In genomic region chr19:5844831-5845318, GRCm38 (mm10) we compare ENCODE assay signal across 8 mouse cellular contexts. TPM values are rescaled to one million over a fixed set of nuclear protein-coding genes. Genes with fewer than 3 reads are reported as not detected.
DNase-seq lines count a peak whose midpoint lies in the region; ATAC-seq and TF ChIP-seq lines count a peak whose summit lies in the region.

No protein-coding gene starts in this region.

- ATAC-seq in heart, embryonic 12.5 days (ENCODE audit: insufficient number of reproducible peaks, low FRiP score), result no peak
- ATAC-seq in forebrain, embryonic 14.5 days, result no peak
- no peak for ATAC-seq in liver, embryonic 12.5 days
- no peak for ATAC-seq in stomach, embryonic 15.5 days (ENCODE audit: insufficient read depth, low FRiP score, low read depth)

- H3K9me3 ChIP-seq in heart, embryonic 12.5 days (replicated peaks), result no peaks in the 10 kb centered on the region
- H3K9me3 ChIP-seq in ES-E14 (ENCODE audit: control insufficient read depth, insufficient read depth, low read depth, low read length), result no peaks in the 10 kb centered on the region
- no peaks in the 10 kb centered on the region for H3K9me3 ChIP-seq in forebrain, embryonic 14.5 days (replicated peaks; ENCODE audit: control insufficient read depth, low read length)
- no peaks in the 10 kb centered on the region for H3K9me3 ChIP-seq in liver, embryonic 12.5 days (replicated peaks)
- H3K9me3 ChIP-seq in stomach, embryonic 15.5 days, result no peaks in the 10 kb centered on the region

- intact Hi-C loops in heart, postnatal 10 days (cut with DNase I), result no loop called here

- H3K4me2 ChIP-seq in heart, embryonic 12.5 days, result peak overlapping the region; percentile 77
- peak overlapping the region; percentile 77 for H3K4me2 ChIP-seq in forebrain, embryonic 14.5 days (ENCODE audit: low read length)
- peak overlapping the region; percentile 79 for H3K4me2 ChIP-seq in liver, embryonic 12.5 days
- peak overlapping the region; percentile 70 for H3K4me2 ChIP-seq in stomach, embryonic 15.5 days

- in situ Hi-C loops in ES-E14 (cut with MboI; ENCODE audit: low sequenced_read_pairs in 2 of 2, unreplicated experiment in 2 of 2), result loop anchor here (5.0 to 10.0 kb wide), 2 partner anchors 38 to 50 kb away; no protein-coding TSS in a partner anchor

- no peaks in the 10 kb centered on the region for H3K27me3 ChIP-seq in heart, embryonic 12.5 days (replicated peaks)
- H3K27me3 ChIP-seq in forebrain, embryonic 14.5 days (replicated peaks; ENCODE audit: control insufficient read depth, insufficient read depth, low read length), result no peaks in the 10 kb centered on the region
- no peaks in the 10 kb centered on the region for H3K27me3 ChIP-seq in liver, embryonic 12.5 days (replicated peaks)
- H3K27me3 ChIP-seq in stomach, embryonic 15.5 days (replicated peaks), result no peaks in the 10 kb centered on the region

- H3K4me1 ChIP-seq in heart, embryonic 12.5 days (replicated peaks), result peaks cover 87% of the 10 kb centered on the region
- peaks cover 0 to 22% of the 10 kb centered on the region in 2 experiments; a peak in 2 of 4 replicates for H3K4me1 ChIP-seq in ES-E14 (ENCODE audit: control insufficient read depth in 2 of 2, insufficient read depth in 2 of 2, low read length in 2 of 2, poor library complexity in 1 of 2)
- peaks cover 65% of the 10 kb centered on the region for H3K4me1 ChIP-seq in forebrain, embryonic 14.5 days (ENCODE audit: control insufficient read depth, insufficient read depth, low read length)
- peaks cover 94% of the 10 kb centered on the region for H3K4me1 ChIP-seq in liver, embryonic 12.5 days
- H3K4me1 ChIP-seq in stomach, embryonic 15.5 days, result peaks cover 61% of the 10 kb centered on the region

- H3K36me3 ChIP-seq in heart, embryonic 12.5 days, result no peaks in the 10 kb centered on the region
- H3K36me3 ChIP-seq in ES-E14 (ENCODE audit: control insufficient read depth, insufficient read depth, low read length, poor library complexity, severe bottlenecking), result peaks cover 7% of the 10 kb centered on the region; the same call in 1 of the 2 replicates
- H3K36me3 ChIP-seq in forebrain, embryonic 14.5 days (ENCODE audit: control insufficient read depth, insufficient read depth, low read length), result no peaks in the 10 kb centered on the region
- no peaks in the 10 kb centered on the region for H3K36me3 ChIP-seq in liver, embryonic 12.5 days
- H3K36me3 ChIP-seq in stomach, embryonic 15.5 days, result no peaks in the 10 kb centered on the region

- peak overlapping the region; percentile 40 for H3K4me3 ChIP-seq in heart, embryonic 12.5 days
- peak overlapping the region; percentile 43 to 70 for H3K4me3 ChIP-seq in ES-E14 (ENCODE audit: insufficient read depth in 1 of 2, low read depth in 1 of 2, low read length in 2 of 2, poor library complexity in 1 of 2, severe bottlenecking in 1 of 2)
- peak overlapping the region; percentile 27 for H3K4me3 ChIP-seq in forebrain, embryonic 14.5 days (ENCODE audit: low read depth, low read length)
- H3K4me3 ChIP-seq in liver, embryonic 12.5 days, result peak overlapping the region; percentile 57
- H3K4me3 ChIP-seq in stomach, embryonic 15.5 days (replicated peaks), result peak overlapping the region; percentile 42

- peak overlapping the region; percentile 100 for H3K27ac ChIP-seq in heart, embryonic 12.5 days (ENCODE audit: poor library complexity, severe bottlenecking)
- peak overlapping the region; percentile 100 for H3K27ac ChIP-seq in ES-E14 (ENCODE audit: insufficient read depth, low read depth, low read length, poor library complexity, severe bottlenecking)
- H3K27ac ChIP-seq in forebrain, embryonic 14.5 days (ENCODE audit: low read depth, low read length), result peak overlapping the region; percentile 98; the same call in 1 of the 2 replicates
- peak overlapping the region; percentile 98 for H3K27ac ChIP-seq in liver, embryonic 12.5 days
- peak overlapping the region; percentile 99 for H3K27ac ChIP-seq in stomach, embryonic 15.5 days

- no peak for DNase-seq in heart, postnatal 10 days
- DNase-seq in ES-E14 (ENCODE audit: low read depth, low spot score), result no peak
- no peak for DNase-seq in forebrain, embryonic 14.5 days (ENCODE audit: low spot score)
- no peak for DNase-seq in cerebellum, adult 9-10 months
- DNase-seq in right cerebral cortex, postnatal 25 days, result no peak

- 56% methylated on average over 12 of the region's 12 CpGs for WGBS in heart, embryonic 12.5 days
- WGBS in forebrain, embryonic 14.5 days, result 84% methylated on average over 12 of the region's 12 CpGs
- WGBS in liver, embryonic 12.5 days (ENCODE audit: insufficient replicate concordance), result 27% methylated on average over 12 of the region's 12 CpGs
- 58% methylated on average over 12 of the region's 12 CpGs for WGBS in stomach, embryonic 15.5 days

- peak overlapping the region; percentile 58 for H3K9ac ChIP-seq in heart, embryonic 12.5 days
- peak overlapping the region; percentile 91 for H3K9ac ChIP-seq in ES-E14 (ENCODE audit: insufficient read depth, low read depth, low read length, poor library complexity, severe bottlenecking)
- H3K9ac ChIP-seq in forebrain, embryonic 14.5 days (ENCODE audit: low read length), result peak overlapping the region; percentile 61
- peak overlapping the region; percentile 86 for H3K9ac ChIP-seq in liver, embryonic 12.5 days
- H3K9ac ChIP-seq in stomach, embryonic 15.5 days, result peak overlapping the region; percentile 38; the same call in 1 of the 2 replicates

TF ChIP-seq in ES-E14, 5 proteins besides CTCF, POLR2A, EP300 and RAD21:
- TF ChIP-seq ZC3H11A (IDR thresholded peaks at IDR 0.05; ENCODE audit: borderline replicate concordance, low read depth, low read length) (no peak), ZNF384 (IDR thresholded peaks at IDR 0.05; ENCODE audit: low read depth, low read length) (no peak), HCFC1 (IDR thresholded peaks at IDR 0.05; ENCODE audit: borderline replicate concordance, insufficient read depth, low read length) (no peak), CHD2 (IDR thresholded peaks at IDR 0.05; ENCODE audit: low read depth, low read length) (no peak; the same call in 1 of the 2 replicates), MAFK (IDR thresholded peaks at IDR 0.05; ENCODE audit: insufficient read depth, low read depth, low read length) (no peak)

RNA-seq across cellular contexts. Expression of gene Frmd8, which starts 30.2 kb away (rescaled TPM):
- 33.7 and 34.2 TPM in 2 replicates for polyA plus RNA-seq in heart, embryonic 12.5 days (2016; fragmentation: Nextera tagmentation; extraction: Ambion mirVana)
- 10 to 100 TPM; 19.0 to 20.5 TPM for total RNA-seq in heart, postnatal 10 days (2021)
- total RNA-seq in ES-E14 (2012; rRNA removed), result 33.4 and 35.7 TPM in 2 replicates
- polyA plus RNA-seq in forebrain, embryonic 14.5 days (2014; fragmentation: Nextera tagmentation; extraction: Ambion mirVana), result 13.1 and 16.0 TPM in 2 replicates
- 22.1 and 24.2 TPM in 2 replicates for polyA plus RNA-seq in liver, embryonic 12.5 days (2016; fragmentation: Nextera tagmentation; extraction: Ambion mirVana)
- 25.3 and 27.7 TPM in 2 replicates for polyA plus RNA-seq in stomach, embryonic 15.5 days (2015; fragmentation: Nextera tagmentation; extraction: Ambion mirVana)

RNA-seq across cellular contexts. Expression of gene Slc25a45, which starts 32.7 kb away (rescaled TPM):
- 3.5 and 3.9 TPM in 2 replicates for polyA plus RNA-seq in heart, embryonic 12.5 days (2016; fragmentation: Nextera tagmentation; extraction: Ambion mirVana)
- 1 to 10 TPM; 4.6 to 5.9 TPM for total RNA-seq in heart, postnatal 10 days (2021)
- total RNA-seq in ES-E14 (2012; rRNA removed), result 1.2 and 1.9 TPM in 2 replicates
- 1.7 TPM in 2 replicates for polyA plus RNA-seq in forebrain, embryonic 14.5 days (2014; fragmentation: Nextera tagmentation; extraction: Ambion mirVana)
- polyA plus RNA-seq in liver, embryonic 12.5 days (2016; fragmentation: Nextera tagmentation; extraction: Ambion mirVana), result 7.5 and 7.7 TPM in 2 replicates
- 5.5 TPM in 2 replicates for polyA plus RNA-seq in stomach, embryonic 15.5 days (2015; fragmentation: Nextera tagmentation; extraction: Ambion mirVana)

RNA-seq across cellular contexts. Expression of gene Tigd3, which starts 49.1 kb away (rescaled TPM):
- 1.5 and 1.9 TPM in 2 replicates for polyA plus RNA-seq in heart, embryonic 12.5 days (2016; fragmentation: Nextera tagmentation; extraction: Ambion mirVana)
- total RNA-seq in heart, postnatal 10 days (2021), result 1 to 10 TPM; 1.1 to 1.2 TPM
- total RNA-seq in ES-E14 (2012; rRNA removed), result 2.1 and 2.2 TPM in 2 replicates
- 7.0 and 7.1 TPM in 2 replicates for polyA plus RNA-seq in forebrain, embryonic 14.5 days (2014; fragmentation: Nextera tagmentation; extraction: Ambion mirVana)
- polyA plus RNA-seq in liver, embryonic 12.5 days (2016; fragmentation: Nextera tagmentation; extraction: Ambion mirVana), result 3.2 and 3.5 TPM in 2 replicates
- 2.3 and 2.4 TPM in 2 replicates for polyA plus RNA-seq in stomach, embryonic 15.5 days (2015; fragmentation: Nextera tagmentation; extraction: Ambion mirVana)

Comparison
In these comparisons a context has a peak if more than half of its experiments do, and no peak if none do; other contexts are left out.
1. H3K9ac ChIP-seq: peak in every context shown above with its lines; median percentile 91 in ES-E14; 86 in liver, embryonic 12.5 days; 61 in forebrain, embryonic 14.5 days; 58 in heart, embryonic 12.5 days; 38 in stomach, embryonic 15.5 days.